Mouse (Mus musculus) B cell, adult 2 months (primary cell): ENCODE measurements around the gene Cth.
"Not testable (repeated sequence)": the region's sequence is repeated elsewhere in the genome, so short reads cannot be mapped to it uniquely, and the experiment has no call there.

ENCODE experiments used
- DNase-seq, 2 experiments: peaks; one replicate each; pipeline ENCODE4 v3.0.0; 2022

Gene Cth

DNA sequence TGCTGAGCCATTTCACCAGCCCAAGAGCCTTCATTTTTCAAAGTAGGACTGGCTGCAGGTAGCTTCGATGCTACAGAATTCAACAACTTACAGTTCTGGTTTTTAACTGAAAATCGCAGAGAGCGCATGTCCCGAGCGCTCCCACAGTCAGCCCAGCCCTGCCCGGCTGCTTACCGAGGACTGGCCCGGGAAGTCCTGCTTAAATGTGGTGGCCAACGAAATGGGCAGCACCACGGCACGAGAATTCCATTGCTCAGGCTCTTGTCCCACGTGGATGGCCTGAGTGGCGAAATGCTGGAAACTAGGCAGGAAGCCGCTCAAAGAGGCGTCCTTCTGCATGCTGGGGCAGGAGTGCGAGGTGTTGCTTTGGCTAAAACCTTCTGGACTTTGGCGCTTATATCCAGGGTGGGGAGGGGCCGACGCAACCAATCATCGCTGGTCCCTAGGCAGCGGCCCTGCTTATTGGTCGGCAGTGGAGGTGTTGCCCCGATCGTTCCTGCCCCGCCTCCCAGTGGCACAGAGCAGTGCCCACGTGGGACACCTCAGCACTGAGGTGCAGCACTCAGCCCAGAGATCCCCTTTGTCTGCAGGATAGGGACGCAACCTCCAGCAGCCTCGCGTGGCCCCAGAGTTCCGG is at the start of gene Cth:
TSS of gene Cth (minus strand) at position 386 of the 637 bp plus-strand sequence.
- DNase-seq, result peak; percentile 67 to 68

- no peak for DNase-seq
These were observed 48.4 kb upstream of the Cth start for GRCm38 (mm10) chr3:157973236-157973635.

DNA sequence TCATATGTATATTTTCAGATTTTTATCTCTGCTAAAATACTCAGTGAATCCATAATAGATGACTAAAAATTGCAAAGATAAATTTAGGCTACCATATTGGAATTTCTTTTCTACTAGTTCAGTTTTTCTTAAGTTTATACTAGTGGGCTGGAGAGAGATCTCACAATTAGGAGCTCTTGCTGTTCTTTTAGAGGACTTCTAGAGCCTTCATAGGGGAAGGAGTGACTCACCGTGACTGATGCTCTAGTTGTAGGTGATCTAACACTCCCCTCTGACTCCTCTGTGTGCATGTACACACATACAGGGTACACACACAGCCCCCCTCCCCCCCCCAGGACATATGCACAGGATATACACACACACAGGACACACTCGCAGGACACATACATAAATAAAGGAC is 46.3 kb upstream of the Cth start:
- DNase-seq, result no peak

DNA sequence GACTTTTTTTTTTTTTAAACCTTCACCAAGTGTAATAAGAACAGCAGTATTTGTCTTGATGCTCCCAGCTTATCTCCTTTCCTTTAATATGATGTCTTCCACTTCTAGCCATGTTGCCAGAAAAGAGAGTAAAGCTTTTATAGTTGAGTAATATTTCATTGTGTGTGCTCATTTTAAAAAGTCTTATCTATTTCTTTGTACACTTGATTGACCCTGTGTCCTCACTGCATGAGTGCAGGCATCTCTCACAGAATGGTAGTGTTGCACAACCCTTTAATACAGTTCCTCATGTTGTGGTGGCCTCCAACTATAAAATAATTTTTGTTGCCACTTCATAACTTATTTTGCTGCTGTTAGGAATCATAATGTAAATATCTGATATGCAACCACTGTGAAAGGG is 32.4 kb upstream of the Cth start:
- no peak for DNase-seq

GRCm38 (mm10) chr3:157956201-157956600 is 31.3 kb upstream of the Cth start:
- no peak for DNase-seq

GRCm38 (mm10) chr3:157955466-157955865 is 30.6 kb upstream of the Cth start:
- DNase-seq, result no peak

DNA sequence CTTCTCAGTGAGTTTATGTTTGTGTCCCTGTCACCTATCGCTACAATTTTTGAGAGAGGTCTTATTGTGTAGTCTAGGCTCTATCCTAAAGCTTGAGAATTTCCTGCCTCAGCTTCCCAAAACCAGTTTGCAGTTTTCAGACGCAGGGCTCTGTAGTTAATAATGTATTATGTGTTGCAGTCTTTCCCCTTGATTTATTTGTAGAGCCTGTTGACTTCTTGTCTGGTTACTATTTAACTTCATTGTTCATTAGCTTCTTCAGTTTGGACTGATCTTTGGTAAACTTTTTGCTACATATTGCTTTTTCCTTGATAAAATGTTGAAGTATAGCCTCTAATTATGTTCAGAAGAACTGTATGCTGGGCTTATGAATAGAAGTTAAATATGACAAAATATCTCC is 27.8 kb upstream of the Cth start:
- no peak for DNase-seq

GRCm38 (mm10) chr3:157947383-157948280 is 22.8 kb upstream of the Cth start:
- peak in 1 of 2 experiments; percentile 64 for DNase-seq

- peak; percentile 92 to 95 for DNase-seq
These were observed 22.0 kb upstream of the Cth start, which contains the start of gene Ankrd13c for GRCm38 (mm10) chr3:157946843-157947358. TSS of gene Ankrd13c (plus strand) at chr3:157947239.

GRCm38 (mm10) chr3:157938585-157938984 is 13.7 kb upstream of the Cth start:
- no peak for DNase-seq

DNA sequence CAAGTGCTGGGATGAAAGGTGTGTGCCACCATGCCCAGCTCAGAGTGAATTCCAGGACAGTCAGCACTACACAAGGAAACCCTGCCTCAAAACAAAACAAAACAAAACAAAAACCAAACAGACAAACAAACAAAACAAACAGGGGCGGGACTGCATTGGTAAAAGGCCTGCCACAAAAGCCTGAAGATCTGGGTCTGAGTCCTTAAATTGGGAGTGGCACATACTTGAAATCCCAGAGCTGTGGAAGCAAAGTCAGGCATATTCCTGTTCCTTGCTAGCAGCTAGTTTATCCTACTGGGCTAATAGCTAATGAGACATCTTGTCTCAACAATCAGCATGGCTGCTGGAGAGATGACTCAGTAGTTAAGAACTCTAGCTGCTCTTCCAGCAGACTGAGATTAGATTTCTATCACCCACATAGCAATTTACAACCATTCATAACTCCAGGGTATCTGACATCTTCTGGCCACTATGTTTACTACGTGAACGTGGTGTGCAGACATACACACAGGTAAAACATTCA is 9.5 kb upstream of the Cth start:
- no peak for DNase-seq

- not testable (repeated sequence) for DNase-seq
These were observed 8.3 kb upstream of the Cth start for GRCm38 (mm10) chr3:157933223-157933622.

DNA sequence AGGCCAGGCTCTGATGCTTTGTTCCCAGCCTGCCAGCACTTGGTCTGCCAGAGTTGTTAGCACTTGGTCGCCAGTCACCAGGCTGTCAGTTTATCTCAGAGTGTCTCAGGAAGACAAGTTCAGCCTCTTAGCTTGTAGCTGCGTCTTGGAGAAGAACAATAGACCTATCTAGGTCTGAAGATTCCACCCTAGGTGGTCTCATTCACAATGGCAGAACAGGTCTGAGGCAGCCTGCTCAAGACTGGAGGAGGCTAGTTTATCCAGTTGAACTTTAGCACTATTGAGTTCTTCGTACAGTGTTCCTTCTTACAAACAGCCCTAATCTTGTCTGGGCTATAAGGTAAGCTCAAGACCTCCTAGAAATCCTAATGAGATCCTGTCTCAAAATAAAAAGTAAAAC is 7.2 kb upstream of the Cth start:
- no peak for DNase-seq

DNA sequence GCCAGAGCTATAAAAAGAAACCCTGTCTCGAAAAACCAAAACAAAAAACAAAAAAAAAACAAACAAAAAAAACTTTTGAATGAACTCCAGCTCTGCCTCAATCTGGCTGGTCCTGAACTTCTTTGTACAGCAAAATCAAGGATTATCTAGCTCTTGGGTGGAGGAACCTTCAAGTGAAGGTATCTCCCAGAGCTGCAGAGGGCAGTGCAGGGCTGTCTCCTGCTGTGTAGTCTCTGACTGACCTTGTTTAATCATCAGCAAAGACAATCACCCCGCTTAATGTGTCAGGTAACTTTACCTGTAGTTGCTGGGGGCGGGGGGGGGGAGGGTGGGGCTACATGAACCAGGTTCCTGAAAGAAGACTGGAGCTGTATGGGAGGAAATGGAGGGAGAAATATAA is 6.7 kb upstream of the Cth start:
- DNase-seq, result no peak

DNA sequence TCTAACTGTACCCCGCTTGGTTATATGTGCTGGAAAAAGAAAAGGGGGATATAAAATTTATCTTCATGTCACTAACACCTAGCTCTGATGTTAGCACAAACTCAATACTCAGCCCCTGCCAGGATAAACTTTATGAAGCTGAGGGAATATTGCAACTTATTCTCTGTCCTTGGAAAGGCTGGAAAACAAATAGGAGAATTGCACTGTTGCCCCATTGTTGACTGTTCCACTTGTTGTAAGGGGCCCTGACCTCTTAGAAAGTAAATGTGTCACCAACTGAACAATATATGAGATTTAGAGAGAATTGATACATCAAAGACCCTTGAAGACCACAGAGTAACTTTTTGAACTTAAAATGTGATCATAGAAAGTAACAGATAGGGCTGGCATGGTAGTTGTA is 4.5 kb upstream of the Cth start:
- DNase-seq, result no peak

GRCm38 (mm10) chr3:157928731-157929130 is 3.9 kb upstream of the Cth start:
- no peak for DNase-seq

DNA sequence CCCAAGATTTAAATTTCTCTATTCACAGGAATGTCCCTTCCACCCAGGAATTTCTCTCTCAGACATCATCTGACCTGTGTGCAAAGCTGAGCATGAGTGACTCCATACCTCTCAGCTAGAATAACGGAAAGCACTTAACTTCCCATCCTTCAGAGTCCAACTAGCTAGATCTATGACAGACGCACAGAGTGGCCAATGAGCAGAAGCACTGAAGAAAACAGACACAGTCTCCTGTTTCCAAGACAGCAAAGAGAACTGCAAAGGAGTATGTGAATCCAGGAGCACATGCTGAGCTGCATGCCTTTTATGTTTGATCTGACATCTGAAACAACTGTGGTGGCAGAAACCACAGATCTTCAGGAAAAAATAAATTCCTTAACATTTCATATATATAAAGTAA is 1.9 kb upstream of the Cth start:
- no peak for DNase-seq

DNA sequence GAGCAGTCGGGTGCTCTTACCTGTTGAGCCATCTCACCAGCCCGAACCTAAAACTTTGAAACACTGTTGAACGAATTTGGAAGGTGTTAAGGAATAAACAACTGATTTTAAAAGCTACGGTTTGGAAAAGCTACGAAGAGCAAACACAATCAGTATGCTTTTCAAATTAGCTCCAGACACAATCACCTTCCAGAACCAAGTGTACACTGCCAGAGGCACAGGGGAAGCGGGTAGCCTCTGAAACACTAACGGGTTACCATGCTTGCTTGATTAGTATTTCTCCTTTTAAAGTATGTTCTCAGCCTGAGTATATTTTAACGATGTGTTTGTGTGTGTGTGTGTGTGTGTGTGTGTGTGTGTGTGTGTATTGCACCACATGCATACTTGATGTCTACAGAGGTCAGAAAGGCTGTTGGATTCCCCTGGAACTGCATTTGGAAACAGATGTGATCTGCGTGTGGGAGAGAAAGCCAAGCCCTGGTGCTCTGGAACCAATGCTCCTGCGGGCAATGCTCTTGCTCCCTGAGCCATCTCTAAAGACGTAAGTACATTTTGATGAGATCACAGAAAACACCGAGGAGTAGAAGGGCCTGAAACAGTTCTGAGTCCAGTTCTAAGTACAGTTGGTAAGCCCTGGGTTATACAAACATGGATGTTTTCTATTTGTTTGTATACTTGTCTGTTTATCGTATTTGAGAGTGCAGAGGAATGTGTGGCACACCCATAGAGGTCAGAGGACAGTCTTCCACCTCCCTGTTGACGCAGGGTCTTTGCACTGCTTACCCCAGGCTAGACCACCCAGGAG is 1.0 kb upstream of the Cth start:
- DNase-seq, result no peak

DNA sequence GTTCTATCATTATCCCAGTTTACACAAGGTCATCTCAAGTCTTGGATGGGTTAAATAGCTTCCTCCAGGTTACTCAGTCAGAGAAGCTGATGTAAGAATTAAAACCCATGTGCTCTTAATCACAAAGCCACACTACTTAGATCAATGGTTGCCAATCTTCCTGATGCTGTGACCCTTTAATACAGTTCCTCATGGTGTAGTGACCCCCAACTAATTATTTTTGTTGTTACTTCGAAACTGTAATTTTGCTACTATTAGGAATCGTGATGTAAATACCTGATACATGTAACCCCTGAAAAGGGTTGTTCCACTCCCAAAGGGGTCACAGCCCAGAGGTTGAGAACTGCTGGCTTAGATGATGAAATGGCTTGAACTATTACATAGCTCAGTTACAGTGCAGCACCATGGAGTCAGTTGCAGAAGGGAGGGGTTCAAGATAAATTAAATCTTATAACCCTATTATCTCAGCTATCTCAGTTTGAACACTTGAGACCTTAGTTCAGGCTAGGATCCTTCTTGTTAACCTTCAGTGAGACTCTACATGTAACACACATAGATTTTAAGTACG is 1.5 kb downstream of the Cth start:
- DNase-seq, result no peak

DNA sequence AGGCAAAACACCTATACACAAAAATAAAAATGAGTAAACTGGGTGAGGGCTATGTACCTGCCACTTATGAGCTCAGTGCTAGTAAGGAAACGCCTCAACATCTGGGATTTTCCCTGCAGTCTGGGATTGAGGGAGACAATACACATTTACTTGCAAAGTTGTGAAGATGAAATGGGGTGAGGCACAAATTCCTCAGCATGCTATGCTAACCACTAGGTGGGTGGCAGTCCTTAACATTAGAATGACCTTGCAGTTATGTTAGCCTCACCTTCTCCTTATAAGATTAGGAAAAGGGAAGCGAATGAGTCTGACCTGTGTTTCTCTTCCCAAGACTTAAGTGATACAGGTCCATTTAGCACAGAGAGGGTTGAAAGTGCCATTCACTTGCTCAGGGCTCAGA is 3.5 kb downstream of the Cth start:
- DNase-seq, result no peak

DNA sequence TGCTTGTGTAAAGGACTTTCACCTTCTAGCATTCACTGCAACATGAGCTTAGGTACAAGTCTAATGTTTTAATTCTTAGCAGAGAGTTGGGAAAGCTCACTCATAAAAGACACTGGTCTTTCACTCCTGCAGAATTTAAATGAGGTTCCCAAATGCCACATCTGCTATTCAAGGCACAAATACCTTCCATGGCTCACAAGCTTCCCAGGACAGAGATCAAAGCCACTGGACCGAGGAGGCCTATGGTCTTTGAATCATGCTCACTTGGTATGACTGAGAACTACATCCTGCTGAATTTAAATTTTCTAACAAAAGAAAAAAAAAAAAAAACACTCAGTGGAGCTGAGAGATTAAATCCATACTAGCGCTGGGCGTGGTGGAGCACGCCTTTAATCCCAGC is 8.5 kb downstream of the Cth start:
- no peak for DNase-seq

GRCm38 (mm10) chr3:157912155-157912554 is 12.7 kb downstream of the Cth start:
- no peak for DNase-seq

- no peak for DNase-seq
These were observed 14.6 kb downstream of the Cth start for GRCm38 (mm10) chr3:157910262-157910661.
